Mouse (Mus musculus): ENCODE measurements at regions not wholly inside any gene's neighbourhood (a gene's known extent, or its start where the extent isn't known, plus 50 kb on each side); places are given as distances from the start of the nearest gene placed in this dataset.

DNA sequence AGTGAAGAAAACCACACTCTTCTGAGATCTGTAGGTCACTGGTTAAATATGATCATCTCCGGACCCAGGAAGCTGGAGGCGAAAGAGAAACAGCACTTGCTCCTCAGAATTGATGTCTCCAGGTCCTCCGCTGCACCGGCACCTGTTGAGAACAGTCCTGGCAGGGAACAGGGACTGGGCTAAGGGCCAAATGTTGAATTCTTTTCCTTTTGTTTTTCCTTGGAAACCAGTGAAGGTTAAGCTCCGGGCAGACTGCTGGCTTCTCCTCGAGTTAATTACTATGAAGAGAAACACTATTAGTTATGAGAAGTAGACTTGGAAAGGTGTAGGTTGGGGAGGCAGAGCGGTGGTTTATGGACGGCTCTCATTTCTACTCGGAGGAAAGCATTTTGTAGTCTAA, 242.7 kb downstream of the Rngtt start:
- Histone ChIP-seq H3K36me3 (ENCODE audit: control insufficient read depth, insufficient read depth) (no peaks in the 10 kb centered on the region), H3K27ac (ENCODE audit: low read length) (no peak overlapping the region), H3K27me3 (ENCODE audit: control insufficient read depth, insufficient read depth, low read length) (peaks cover 10% of the 10 kb centered on the region; the same call in 1 of the 2 replicates), H3K9me3 (replicated peaks; ENCODE audit: control insufficient read depth, low read length) (no peaks in the 10 kb centered on the region), H3K9ac (ENCODE audit: low read length) (no peak overlapping the region), H3K4me3 (ENCODE audit: low read length) (no peak overlapping the region), H3K4me1 (ENCODE audit: control insufficient read depth, insufficient read depth, low read length) (peaks cover 2% of the 10 kb centered on the region; the same call in 1 of the 2 replicates), H3K4me2 (ENCODE audit: low read depth, low read length) (no peak overlapping the region)
- no peak for ATAC-seq (replicated peaks; ENCODE audit: extremely low read depth, insufficient read depth, low FRiP score)
- WGBS, result 53% methylated on average over 9 of the region's 9 CpGs

DNA sequence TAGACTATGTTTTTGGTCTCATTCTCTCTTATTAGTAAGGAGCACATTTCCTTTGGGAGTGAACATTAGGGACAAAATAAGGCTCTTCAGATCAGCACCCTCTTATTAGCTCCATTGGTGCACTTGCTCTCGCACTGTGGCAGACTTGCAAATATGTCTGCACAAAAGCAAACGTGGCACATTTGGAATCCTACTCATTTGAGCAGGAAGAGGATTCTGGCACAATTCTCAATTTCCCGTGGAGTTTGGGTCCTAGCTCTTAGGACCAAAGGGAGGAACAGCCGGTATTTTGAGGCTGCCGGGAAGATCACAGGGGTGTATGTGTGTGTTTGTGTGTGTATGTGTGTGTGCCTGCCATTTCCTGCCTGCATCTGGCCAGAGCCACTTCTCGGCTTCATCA, 244.5 kb downstream of the Rngtt start:
- H3K4me1 ChIP-seq (ENCODE audit: control insufficient read depth, insufficient read depth, low read length), result peaks cover 2% of the 10 kb centered on the region; the same call in 1 of the 2 replicates
- no peak overlapping the region for H3K4me3 ChIP-seq (ENCODE audit: low read length)
- ATAC-seq (replicated peaks; ENCODE audit: extremely low read depth, insufficient read depth, low FRiP score), result no peak
- peaks cover 10% of the 10 kb centered on the region; the same call in 1 of the 2 replicates for H3K27me3 ChIP-seq (ENCODE audit: control insufficient read depth, insufficient read depth, low read length)
- no peak overlapping the region for H3K4me2 ChIP-seq (ENCODE audit: low read depth, low read length)
- 34% methylated on average over 6 of the region's 6 CpGs for whole genome bisulfite sequencing
- no peaks in the 10 kb centered on the region for H3K36me3 ChIP-seq (ENCODE audit: control insufficient read depth, insufficient read depth)
- H3K27ac ChIP-seq (ENCODE audit: low read length), result no peak overlapping the region
- H3K9me3 ChIP-seq (replicated peaks; ENCODE audit: control insufficient read depth, low read length), result no peaks in the 10 kb centered on the region
- H3K9ac ChIP-seq (ENCODE audit: low read length), result no peak overlapping the region

DNA sequence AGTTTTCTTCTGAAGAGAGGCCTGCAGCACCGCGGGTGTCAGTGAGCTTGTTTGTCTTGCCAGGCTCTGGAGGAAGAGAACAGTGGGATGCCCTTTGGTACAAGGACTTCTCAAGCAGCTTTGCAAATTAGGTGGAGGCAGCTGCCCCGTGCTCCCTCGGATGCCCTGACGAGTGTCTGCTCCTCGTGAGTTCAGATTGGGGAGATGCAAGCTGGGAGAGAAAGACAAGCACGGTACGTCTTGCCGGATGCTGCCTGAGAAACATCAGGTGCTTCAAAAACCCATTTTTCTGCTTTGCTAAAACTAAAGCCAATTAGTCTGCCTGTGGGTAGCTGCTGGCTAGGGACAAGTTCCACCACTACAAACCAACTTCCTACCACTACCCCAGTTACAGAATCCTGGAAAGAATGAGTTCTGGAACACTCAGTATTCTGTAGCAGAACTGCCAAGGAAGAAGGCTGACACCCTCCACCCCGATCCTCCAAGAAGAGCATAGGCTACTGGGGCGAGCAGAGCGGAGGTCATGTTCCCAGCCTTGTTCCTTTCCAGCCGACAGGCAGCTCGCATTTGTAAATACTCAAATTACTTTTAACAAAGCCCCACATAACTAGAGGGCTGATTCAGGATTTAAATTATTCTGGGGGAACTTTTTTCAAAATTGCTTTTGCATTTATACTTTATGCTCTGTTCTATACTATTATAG, 245.3 kb downstream of the Rngtt start:
- no peaks in the 10 kb centered on the region for H3K9me3 ChIP-seq (replicated peaks; ENCODE audit: control insufficient read depth, low read length)
- no peak overlapping the region for H3K27ac ChIP-seq (ENCODE audit: low read length)
- no peak overlapping the region for H3K9ac ChIP-seq (ENCODE audit: low read length)
- no peak overlapping the region for H3K4me2 ChIP-seq (ENCODE audit: low read depth, low read length)
- no peak overlapping the region for H3K4me3 ChIP-seq (ENCODE audit: low read length)
- peaks cover 10% of the 10 kb centered on the region; the same call in 1 of the 2 replicates for H3K27me3 ChIP-seq (ENCODE audit: control insufficient read depth, insufficient read depth, low read length)
- H3K36me3 ChIP-seq (ENCODE audit: control insufficient read depth, insufficient read depth), result no peaks in the 10 kb centered on the region
- H3K4me1 ChIP-seq (ENCODE audit: control insufficient read depth, insufficient read depth, low read length), result peaks cover 2% of the 10 kb centered on the region; the same call in 1 of the 2 replicates
- 18% methylated on average over 14 of the region's 14 CpGs for WGBS
- no peak for ATAC-seq (replicated peaks; ENCODE audit: extremely low read depth, insufficient read depth, low FRiP score)

DNA sequence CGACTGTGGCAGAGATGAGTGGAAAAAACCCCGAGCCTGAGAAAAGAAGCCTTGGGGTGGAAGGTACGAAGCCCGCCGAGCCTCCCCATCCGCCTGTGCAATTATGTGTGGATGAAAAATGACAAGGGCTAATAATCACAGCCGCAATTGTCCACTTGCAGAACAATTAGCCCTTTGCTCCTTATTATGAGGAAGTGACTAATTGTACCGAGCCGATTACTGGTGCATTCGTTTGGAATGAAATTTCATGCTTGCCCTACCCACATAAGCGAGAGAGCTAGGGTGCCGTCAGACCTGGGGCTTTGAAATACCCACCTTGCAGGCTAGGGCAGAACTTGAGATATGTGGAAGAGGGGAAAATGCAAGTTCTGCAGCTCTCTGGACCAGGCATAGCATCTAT, 245.9 kb downstream of the Rngtt start:
- no peak for ATAC-seq (replicated peaks; ENCODE audit: extremely low read depth, insufficient read depth, low FRiP score)
- H3K4me2 ChIP-seq (ENCODE audit: low read depth, low read length), result no peak overlapping the region
- H3K27me3 ChIP-seq (ENCODE audit: control insufficient read depth, insufficient read depth, low read length), result peaks cover 10% of the 10 kb centered on the region; the same call in 1 of the 2 replicates
- H3K4me3 ChIP-seq (ENCODE audit: low read length), result no peak overlapping the region
- H3K4me1 ChIP-seq (ENCODE audit: control insufficient read depth, insufficient read depth, low read length), result peaks cover 2% of the 10 kb centered on the region; the same call in 1 of the 2 replicates
- H3K36me3 ChIP-seq (ENCODE audit: control insufficient read depth, insufficient read depth), result no peaks in the 10 kb centered on the region
- H3K9me3 ChIP-seq (replicated peaks; ENCODE audit: control insufficient read depth, low read length), result no peaks in the 10 kb centered on the region
- H3K9ac ChIP-seq (ENCODE audit: low read length), result no peak overlapping the region
- 67% methylated on average over 12 of the region's 12 CpGs for WGBS
- no peak overlapping the region for H3K27ac ChIP-seq (ENCODE audit: low read length)

DNA sequence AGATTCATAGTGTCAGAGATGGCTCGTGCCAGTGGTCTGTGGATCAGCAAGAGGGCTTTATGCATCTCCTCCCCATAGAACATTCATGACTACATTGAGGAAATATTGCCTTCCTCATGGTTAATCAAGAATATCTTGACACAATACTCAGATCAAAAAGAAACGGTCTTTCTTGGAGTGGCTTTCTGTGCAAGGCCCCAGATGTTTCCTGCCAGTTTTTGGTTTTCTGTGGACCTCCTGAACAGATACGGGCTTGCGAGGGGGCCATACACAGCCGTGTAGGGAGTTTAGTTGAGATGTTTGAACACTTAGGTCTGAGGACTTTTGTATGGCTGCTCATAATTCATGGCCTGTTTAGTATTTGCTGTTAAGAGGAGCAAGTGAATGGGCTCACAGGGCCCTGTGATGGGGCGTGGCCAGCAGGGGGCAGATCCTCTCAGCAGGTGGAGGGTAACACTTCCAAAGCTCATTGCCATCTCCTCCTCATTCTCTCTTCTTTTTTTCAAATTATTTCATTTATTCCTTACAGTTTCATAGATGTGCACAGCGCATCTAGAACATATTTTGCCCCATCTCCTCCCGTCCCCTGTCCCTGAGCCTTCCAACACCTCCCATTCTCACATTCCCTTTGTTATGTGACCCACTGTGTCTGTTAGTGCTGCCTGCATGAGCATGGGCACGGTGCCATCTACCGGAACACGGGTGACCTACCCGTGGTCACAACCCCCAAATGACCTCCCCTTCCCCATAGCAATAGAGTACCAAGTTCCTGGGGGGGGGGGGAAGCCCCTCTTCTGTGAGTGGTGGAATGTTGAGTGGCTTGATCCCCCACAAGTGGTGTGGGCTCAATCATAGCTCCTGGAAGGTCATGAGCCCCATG, 246.8 kb downstream of the Rngtt start:
- Histone ChIP-seq H3K9ac (ENCODE audit: low read length) (no peak overlapping the region), H3K4me2 (ENCODE audit: low read depth, low read length) (no peak overlapping the region), H3K9me3 (replicated peaks; ENCODE audit: control insufficient read depth, low read length) (no peaks in the 10 kb centered on the region), H3K27ac (ENCODE audit: low read length) (no peak overlapping the region), H3K27me3 (ENCODE audit: control insufficient read depth, insufficient read depth, low read length) (peaks cover 10% of the 10 kb centered on the region; the same call in 1 of the 2 replicates), H3K4me1 (ENCODE audit: control insufficient read depth, insufficient read depth, low read length) (peaks cover 2% of the 10 kb centered on the region; the same call in 1 of the 2 replicates), H3K4me3 (ENCODE audit: low read length) (no peak overlapping the region), H3K36me3 (ENCODE audit: control insufficient read depth, insufficient read depth) (no peaks in the 10 kb centered on the region)
- 70% methylated on average over 12 of the region's 12 CpGs for WGBS
- no peak for ATAC-seq (replicated peaks; ENCODE audit: extremely low read depth, insufficient read depth, low FRiP score)

DNA sequence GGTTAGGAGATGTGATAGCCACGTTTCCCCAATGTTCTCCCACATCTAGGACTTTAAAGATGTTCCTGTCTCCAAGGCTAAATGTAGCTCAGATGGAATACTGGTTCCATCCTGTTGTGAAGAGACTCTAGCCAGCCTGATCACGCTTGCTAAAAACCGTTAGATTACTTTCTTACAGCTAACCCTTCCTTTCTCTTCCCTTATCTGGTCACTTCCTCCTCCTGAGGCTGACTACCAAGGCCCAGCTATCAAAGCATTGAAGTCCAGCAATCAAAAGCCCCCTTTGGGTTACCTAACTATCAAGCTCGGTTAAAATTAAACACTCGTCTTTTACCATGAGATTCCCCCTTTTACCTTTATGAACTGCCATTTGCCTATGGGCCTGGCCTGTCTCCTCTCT, 260.2 kb downstream of the Rngtt start:
- Histone ChIP-seq H3K9me3 (replicated peaks; ENCODE audit: control insufficient read depth, low read length) (no peaks in the 10 kb centered on the region), H3K4me2 (ENCODE audit: low read depth, low read length) (no peak overlapping the region), H3K9ac (ENCODE audit: low read length) (no peak overlapping the region), H3K4me3 (ENCODE audit: low read length) (no peak overlapping the region), H3K27me3 (ENCODE audit: control insufficient read depth, insufficient read depth, low read length) (no peaks in the 10 kb centered on the region; the same call in 1 of the 2 replicates), H3K36me3 (ENCODE audit: control insufficient read depth, insufficient read depth) (no peaks in the 10 kb centered on the region), H3K4me1 (ENCODE audit: control insufficient read depth, insufficient read depth, low read length) (no peaks in the 10 kb centered on the region), H3K27ac (ENCODE audit: low read length) (no peak overlapping the region)
- 66% methylated on average over 5 of the region's 5 CpGs for WGBS
- no peak for ATAC-seq (replicated peaks; ENCODE audit: extremely low read depth, insufficient read depth, low FRiP score)

DNA sequence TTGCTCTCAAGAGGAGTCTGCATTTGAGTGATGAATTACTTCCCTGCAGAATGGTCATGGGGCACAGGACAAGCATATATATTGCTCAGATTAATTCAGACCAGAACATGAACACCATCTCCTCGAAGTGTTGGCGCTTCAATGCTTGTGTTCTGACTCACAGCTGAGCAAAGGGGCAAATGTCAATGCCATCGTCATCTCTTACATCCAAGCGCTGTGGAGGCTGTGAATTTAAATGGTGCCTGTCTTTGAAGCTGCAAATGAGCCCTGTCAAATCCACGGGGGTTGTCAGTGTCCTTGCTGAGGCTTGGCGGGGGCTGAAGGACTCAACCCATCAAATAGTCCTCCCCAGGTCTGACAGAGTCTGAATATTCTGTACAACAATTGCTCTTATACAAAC, 261.2 kb downstream of the Rngtt start:
- 57% methylated on average over 6 of the region's 6 CpGs for WGBS
- H3K9ac ChIP-seq (ENCODE audit: low read length), result no peak overlapping the region

DNA sequence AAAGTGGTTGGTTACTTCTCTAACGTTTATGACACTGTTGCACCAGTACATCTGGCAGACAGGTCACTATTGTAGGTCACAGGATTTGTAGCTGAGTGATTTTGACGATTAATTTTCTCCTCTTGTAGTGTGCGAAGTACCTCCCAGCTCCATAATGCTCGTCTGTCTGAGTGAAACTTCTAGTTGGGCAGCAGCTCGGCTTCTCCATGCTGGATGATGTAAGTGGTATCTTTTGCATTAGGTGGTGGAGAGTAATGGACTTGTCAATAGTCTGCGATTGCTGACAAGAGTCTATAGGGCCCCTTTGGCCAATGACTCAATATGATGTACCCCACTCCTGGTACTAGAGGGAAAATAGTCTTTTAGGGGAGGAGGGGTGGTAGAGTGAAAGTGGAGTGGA, 267.5 kb downstream of the Rngtt start:
- 85% methylated on average over 6 of the region's 6 CpGs for WGBS
- peaks cover 7% of the 10 kb centered on the region for H3K9me3 ChIP-seq (replicated peaks; ENCODE audit: control insufficient read depth, low read length)
- H3K4me3 ChIP-seq (ENCODE audit: low read length), result no peak overlapping the region
- H3K27me3 ChIP-seq (ENCODE audit: control insufficient read depth, insufficient read depth, low read length), result peaks cover 7% of the 10 kb centered on the region
- no peak overlapping the region for H3K9ac ChIP-seq (ENCODE audit: low read length)
- H3K4me1 ChIP-seq (ENCODE audit: control insufficient read depth, insufficient read depth, low read length), result no peaks in the 10 kb centered on the region
- H3K4me2 ChIP-seq (ENCODE audit: low read depth, low read length), result no peak overlapping the region
- ATAC-seq (replicated peaks; ENCODE audit: extremely low read depth, insufficient read depth, low FRiP score), result no peak
- no peaks in the 10 kb centered on the region for H3K36me3 ChIP-seq (ENCODE audit: control insufficient read depth, insufficient read depth)
- no peak overlapping the region for H3K27ac ChIP-seq (ENCODE audit: low read length)

More for the DNA sequence above, 261.2 kb downstream of the Rngtt start:
- Histone ChIP-seq H3K9me3 (replicated peaks; ENCODE audit: control insufficient read depth, low read length) (no peaks in the 10 kb centered on the region), H3K4me2 (ENCODE audit: low read depth, low read length) (no peak overlapping the region), H3K4me1 (ENCODE audit: control insufficient read depth, insufficient read depth, low read length) (no peaks in the 10 kb centered on the region), H3K27me3 (ENCODE audit: control insufficient read depth, insufficient read depth, low read length) (no peaks in the 10 kb centered on the region; the same call in 1 of the 2 replicates), H3K36me3 (ENCODE audit: control insufficient read depth, insufficient read depth) (no peaks in the 10 kb centered on the region), H3K27ac (ENCODE audit: low read length) (no peak overlapping the region), H3K4me3 (ENCODE audit: low read length) (no peak overlapping the region)
- ATAC-seq (replicated peaks; ENCODE audit: extremely low read depth, insufficient read depth, low FRiP score), result no peak

DNA sequence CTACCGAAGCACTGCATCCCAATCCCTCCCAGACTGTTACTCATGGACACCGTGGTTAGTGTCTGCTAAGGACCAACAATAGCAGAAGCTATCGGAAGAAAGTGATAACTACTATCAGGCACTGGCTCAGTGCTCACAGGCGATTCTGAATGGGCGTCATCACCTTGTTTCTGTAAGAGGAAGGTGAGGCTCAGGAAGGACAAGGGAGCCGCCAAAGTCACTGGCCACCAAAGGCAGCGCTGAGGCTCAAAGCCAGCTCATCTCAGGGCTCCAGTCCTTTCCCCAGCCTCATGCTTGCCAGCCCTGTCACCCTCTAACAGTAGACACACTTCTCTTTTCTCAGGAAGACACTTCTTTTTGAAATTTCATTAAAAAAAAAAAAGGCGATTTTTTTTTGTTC, 270.4 kb downstream of the Rngtt start:
- Histone ChIP-seq H3K4me2 (ENCODE audit: low read depth, low read length) (no peak overlapping the region), H3K27me3 (ENCODE audit: control insufficient read depth, insufficient read depth, low read length) (peaks cover 9% of the 10 kb centered on the region), H3K4me3 (ENCODE audit: low read length) (no peak overlapping the region), H3K27ac (ENCODE audit: low read length) (no peak overlapping the region), H3K9me3 (replicated peaks; ENCODE audit: control insufficient read depth, low read length) (peaks cover 7% of the 10 kb centered on the region), H3K36me3 (ENCODE audit: control insufficient read depth, insufficient read depth) (no peaks in the 10 kb centered on the region), H3K9ac (ENCODE audit: low read length) (no peak overlapping the region), H3K4me1 (ENCODE audit: control insufficient read depth, insufficient read depth, low read length) (no peaks in the 10 kb centered on the region)
- no peak for ATAC-seq (replicated peaks; ENCODE audit: extremely low read depth, insufficient read depth, low FRiP score)
- 42% methylated on average over 8 of the region's 8 CpGs for WGBS
